Mouse (Mus musculus) central nervous system, embryonic 11.5 days (tissue): ENCODE data around the gene Prokr2. TPM values are rescaled to one million over a fixed set of nuclear protein-coding genes. Genes with fewer than 3 reads are reported as not detected.

Experiments used
- polyA plus RNA-seq: library from polyadenylated mRNA; depleted of rRNA; stranded (reverse); fragments of >200 nt; gene quantifications from 2 replicates; pipeline ENCODE4 v1.2.3, GENCODE M21; 2012; rRNA removed

The Prokr2 gene
- 0.29 and 0.86 TPM in 2 replicates for polyA plus RNA-seq

DNA sequence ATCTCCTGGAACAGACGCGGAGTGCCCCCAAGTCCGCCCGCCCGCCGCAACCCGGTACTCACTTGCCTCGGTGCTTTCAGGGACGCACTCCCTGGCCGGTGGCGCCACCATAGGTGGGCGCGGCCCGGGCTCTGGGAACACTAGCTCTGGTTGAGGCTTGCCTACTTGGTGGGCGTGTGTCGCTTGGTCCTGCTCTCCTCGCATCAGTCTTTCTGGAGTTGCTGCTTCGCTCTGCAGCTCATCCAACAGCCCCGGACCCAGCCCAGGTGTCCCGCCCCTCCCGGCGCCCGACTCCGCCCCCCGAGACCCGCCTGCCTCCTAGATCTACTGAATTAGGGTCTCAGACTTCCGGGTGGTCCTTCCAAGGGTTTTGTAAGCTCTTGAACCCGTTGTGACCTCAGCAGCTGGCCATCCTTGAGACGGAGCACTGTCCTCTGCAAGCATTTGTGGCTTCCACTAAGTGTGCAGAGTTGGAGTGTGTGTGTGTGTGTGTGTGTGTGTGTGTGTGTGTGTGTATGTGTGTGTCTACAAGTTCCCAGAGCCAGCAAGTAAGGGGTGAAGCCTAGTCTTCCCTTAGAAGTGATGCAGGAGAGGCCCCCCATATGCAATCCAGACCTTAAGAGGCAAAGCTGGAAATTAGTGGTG, at the start of gene Prokr2:
Gene Prokr2 (minus strand): TSS at position 254 of the 645 bp plus-strand sequence.

Other genes starting within 250 kb of the Prokr2 start
- 8.6 and 14.9 TPM in 2 replicates for gene Slc23a2, start 240.3 kb downstream of the Prokr2 start, polyA plus RNA-seq
- gene Tmem230, start 137.6 kb downstream of the Prokr2 start, polyA plus RNA-seq = 45.9 and 46.8 TPM in 2 replicates
- gene Pcna, start 132.1 kb downstream of the Prokr2 start, polyA plus RNA-seq = 446 and 495 TPM in 2 replicates
- 25.4 and 27.3 TPM in 2 replicates for gene Cds2, start 122.3 kb downstream of the Prokr2 start, polyA plus RNA-seq
- gene Gpcpd1, start 202.3 kb upstream of the Prokr2 start, polyA plus RNA-seq = 20.5 and 38.2 TPM in 2 replicates